Mouse (Mus musculus) gonadal fat pad, adult 2 months (tissue): Measurements from ENCODE around the gene Anapc10. TPM values are rescaled to one million over a fixed set of nuclear protein-coding genes. Genes with fewer than 3 reads are reported as not detected.
"Not testable (repeated sequence)": the region's sequence is repeated elsewhere in the genome, so short reads cannot be mapped to it uniquely, and the experiment has no call there.

Experiments used
- DNase-seq: peaks from one replicate; pipeline ENCODE4 v3.0.0-alpha.2; 2012; ENCODE audit warnings: low read depth
- polyA plus RNA-seq: library from polyadenylated mRNA; depleted of rRNA; stranded (reverse); fragments of >200 nt; gene quantifications from 2 replicates; pipeline ENCODE4 v1.2.3, GENCODE M21; 2012; rRNA removed

The Anapc10 gene
- polyA plus RNA-seq, result 1.5 and 2.3 TPM in 2 replicates

- peak; percentile 79 for DNase-seq
These were observed at the start of gene Anapc10, which contains the start of gene Abce1 for GRCm38 (mm10) chr8:79711064-79711961. TSS of gene Anapc10 (plus strand) at chr8:79711820. TSS of gene Abce1 (minus strand) at chr8:79711740.

- DNase-seq, result peak; percentile 85
These were observed 35.2 kb upstream of the Anapc10 start for GRCm38 (mm10) chr8:79676461-79676860.

GRCm38 (mm10) chr8:79679005-79679404 lies 32.6 kb upstream of the Anapc10 start:
- no peak for DNase-seq

GRCm38 (mm10) chr8:79680083-79680482 lies 31.5 kb upstream of the Anapc10 start:
- not testable (repeated sequence) for DNase-seq

- DNase-seq, result no peak
These were observed 31.1 kb upstream of the Anapc10 start for GRCm38 (mm10) chr8:79680555-79680954.

- no peak for DNase-seq
These were observed 30.7 kb upstream of the Anapc10 start for GRCm38 (mm10) chr8:79680965-79681364.

- DNase-seq, result not testable (repeated sequence)
These were observed 25.7 kb upstream of the Anapc10 start for GRCm38 (mm10) chr8:79685927-79686326.

- no peak for DNase-seq
These were observed 19.1 kb upstream of the Anapc10 start for GRCm38 (mm10) chr8:79692531-79692930.

GRCm38 (mm10) chr8:79706687-79707086 lies 4.9 kb upstream of the Anapc10 start:
- no peak for DNase-seq

- DNase-seq, result no peak
These were observed 1.1 kb downstream of the Anapc10 start for GRCm38 (mm10) chr8:79712676-79713075.

GRCm38 (mm10) chr8:79721537-79721936 lies 9.9 kb downstream of the Anapc10 start:
- no peak for DNase-seq

GRCm38 (mm10) chr8:79723308-79723707 lies 11.7 kb downstream of the Anapc10 start:
- DNase-seq, result no peak

GRCm38 (mm10) chr8:79724589-79724988 lies 13.0 kb downstream of the Anapc10 start:
- no peak for DNase-seq

GRCm38 (mm10) chr8:79727900-79728299 lies 16.3 kb downstream of the Anapc10 start:
- DNase-seq, result no peak

GRCm38 (mm10) chr8:79734304-79734703 lies 22.7 kb downstream of the Anapc10 start:
- DNase-seq, result no peak

- no peak for DNase-seq
These were observed 36.6 kb downstream of the Anapc10 start for GRCm38 (mm10) chr8:79748171-79748570.

GRCm38 (mm10) chr8:79748591-79748990 lies 37.0 kb downstream of the Anapc10 start:
- DNase-seq, result no peak

- no peak for DNase-seq
These were observed 38.7 kb downstream of the Anapc10 start for GRCm38 (mm10) chr8:79750305-79750704.

- DNase-seq, result not testable (repeated sequence)
These were observed 83.3 kb downstream of the Anapc10 start for GRCm38 (mm10) chr8:79794873-79795272.

- DNase-seq, result no peak
These were observed 85.1 kb downstream of the Anapc10 start for GRCm38 (mm10) chr8:79796690-79797089.

- no peak for DNase-seq
These were observed 92.9 kb downstream of the Anapc10 start for GRCm38 (mm10) chr8:79804499-79804898.

GRCm38 (mm10) chr8:79806971-79807370 lies 95.4 kb downstream of the Anapc10 start:
- no peak for DNase-seq

GRCm38 (mm10) chr8:79826534-79826933 lies 114.9 kb downstream of the Anapc10 start:
- DNase-seq, result no peak
